Mouse (Mus musculus): Measurements from ENCODE around the gene Msmp.

Gene Msmp

DNA sequence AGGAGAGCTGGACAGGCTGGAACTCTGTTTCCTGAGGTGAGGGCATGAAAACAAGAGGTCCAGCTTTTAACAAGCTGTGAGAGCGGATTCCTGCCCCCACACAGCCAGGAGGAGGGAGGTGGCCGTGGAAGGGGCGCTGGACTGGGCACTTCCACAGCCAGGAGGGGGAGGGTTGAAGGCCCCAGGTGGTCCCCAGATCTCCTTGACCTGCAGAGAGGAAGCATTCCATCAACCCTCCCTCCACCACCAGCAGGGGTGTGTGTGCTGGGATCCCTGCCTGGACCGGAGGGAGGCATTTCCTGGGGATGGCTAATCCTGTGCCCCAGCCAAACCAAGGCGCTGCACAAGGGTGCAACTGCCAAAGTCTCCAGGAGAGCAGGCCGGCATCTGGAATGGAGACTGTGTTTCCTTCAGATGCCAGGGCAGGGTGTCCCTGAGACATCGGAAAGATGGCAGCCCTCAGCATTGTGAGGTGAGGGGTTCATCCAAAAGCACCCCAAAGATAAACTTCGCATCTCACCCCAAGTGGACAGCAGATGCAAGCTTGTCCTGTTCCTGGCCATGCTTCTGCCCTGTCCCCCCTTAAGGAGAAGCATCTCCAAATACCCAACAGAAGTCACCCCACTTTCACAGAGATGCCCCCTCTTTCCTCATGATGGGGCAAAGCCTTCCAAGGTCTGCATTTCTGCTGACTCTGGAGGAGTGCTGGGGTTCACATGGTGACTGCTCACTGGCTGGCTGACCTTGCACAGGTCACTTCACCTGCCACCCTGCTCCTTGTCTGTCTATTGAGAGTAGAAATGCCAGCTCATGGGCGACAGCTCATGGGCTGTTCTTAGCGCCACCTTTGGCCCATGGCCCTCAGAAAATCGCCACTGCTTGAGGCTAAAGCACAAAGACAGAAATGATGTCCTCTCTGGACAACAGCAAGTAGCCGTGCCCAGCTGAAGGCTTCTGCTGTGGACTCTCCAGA, at the start of gene Msmp:
TSS of gene Msmp (minus strand) at position 51 of the 973 bp plus-strand sequence.
- in situ Hi-C loops (cut with MboI, MseI) = no loop called here

DNA sequence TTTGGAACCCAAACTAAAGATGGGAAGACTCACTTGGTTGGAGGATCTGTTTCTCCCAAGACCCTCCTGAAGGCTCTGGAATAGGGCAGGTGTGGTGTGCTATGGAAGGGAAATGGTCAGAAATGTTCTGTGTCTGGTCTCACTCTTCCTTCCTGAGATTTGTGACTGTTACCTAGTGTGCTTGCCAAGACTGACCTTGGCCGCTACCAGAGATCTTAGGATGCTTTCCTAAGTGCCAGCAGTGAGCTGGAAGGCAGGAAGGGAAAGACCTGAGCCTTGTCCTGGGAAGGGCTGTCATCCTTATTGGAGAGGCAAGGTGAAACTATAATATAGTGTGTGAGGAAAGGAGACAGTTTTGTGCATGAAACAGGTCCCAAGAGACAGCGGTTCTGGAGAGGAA, 49.4 kb upstream of the Msmp start:
- in situ Hi-C loops (cut with MboI, MseI) = loop anchor here (5.0 kb wide), 1 partner anchor 74 kb away; no protein-coding TSS in a partner anchor

DNA sequence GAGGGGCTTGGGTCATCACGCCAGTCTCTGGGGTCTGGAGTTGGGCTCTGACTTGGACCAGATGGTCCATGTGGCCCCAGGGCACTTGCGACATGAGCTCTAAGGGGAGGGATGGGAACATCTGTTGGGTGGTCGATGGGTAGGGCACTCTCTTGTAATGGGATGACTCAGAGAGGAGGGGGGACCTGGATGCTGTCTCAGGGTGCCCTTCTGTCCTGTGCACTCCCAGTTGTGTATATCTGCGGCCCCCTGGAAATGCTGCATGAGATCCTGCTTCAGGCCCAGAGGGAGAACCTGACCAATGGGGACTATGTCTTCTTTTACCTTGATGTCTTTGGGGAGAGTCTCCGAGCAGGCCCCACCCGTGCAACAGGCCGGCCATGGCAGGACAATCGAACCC, 49.0 kb upstream of the Msmp start:
- in situ Hi-C loops (cut with MboI, MseI) = loop anchor here (5.0 kb wide), 1 partner anchor 74 kb away; no protein-coding TSS in a partner anchor

DNA sequence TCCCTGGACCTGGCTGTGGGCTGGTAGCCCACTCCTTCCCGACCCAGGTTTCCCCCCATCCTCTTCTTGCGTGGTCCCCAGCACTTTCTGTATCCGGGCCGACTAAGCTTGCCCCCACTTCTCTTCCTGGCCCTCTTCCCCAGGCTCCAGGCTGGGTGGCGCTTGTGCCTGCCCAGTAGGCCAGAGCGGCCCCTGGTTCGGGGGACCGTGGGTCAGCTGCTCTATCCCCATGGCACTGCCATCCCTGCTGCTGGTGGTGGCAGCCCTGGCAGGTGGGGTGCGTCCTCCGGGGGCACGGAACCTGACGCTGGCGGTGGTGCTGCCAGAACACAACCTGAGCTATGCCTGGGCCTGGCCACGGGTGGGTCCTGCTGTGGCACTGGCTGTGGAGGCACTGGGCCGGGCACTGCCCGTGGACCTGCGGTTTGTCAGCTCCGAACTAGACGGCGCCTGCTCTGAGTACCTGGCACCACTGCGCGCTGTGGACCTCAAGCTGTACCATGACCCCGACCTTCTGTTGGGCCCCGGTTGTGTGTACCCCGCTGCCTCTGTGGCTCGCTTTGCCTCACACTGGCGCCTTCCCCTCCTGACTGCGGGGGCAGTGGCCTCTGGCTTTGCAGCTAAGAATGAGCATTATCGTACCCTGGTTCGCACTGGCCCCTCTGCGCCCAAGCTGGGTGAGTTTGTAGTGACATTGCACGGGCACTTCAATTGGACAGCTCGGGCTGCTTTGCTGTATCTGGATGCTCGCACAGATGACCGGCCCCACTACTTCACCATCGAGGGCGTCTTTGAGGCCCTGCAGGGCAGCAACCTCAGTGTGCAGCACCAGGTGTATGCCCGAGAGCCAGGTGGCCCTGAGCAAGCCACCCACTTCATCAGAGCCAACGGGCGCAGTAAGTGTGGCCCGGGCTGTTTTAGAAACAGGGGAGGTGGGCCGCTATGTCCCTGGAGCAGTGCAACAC, 47.9 kb upstream of the Msmp start:
- in situ Hi-C loops (cut with MboI, MseI) = loop anchor here (5.0 kb wide), 1 partner anchor 75 kb away; no protein-coding TSS in a partner anchor

DNA sequence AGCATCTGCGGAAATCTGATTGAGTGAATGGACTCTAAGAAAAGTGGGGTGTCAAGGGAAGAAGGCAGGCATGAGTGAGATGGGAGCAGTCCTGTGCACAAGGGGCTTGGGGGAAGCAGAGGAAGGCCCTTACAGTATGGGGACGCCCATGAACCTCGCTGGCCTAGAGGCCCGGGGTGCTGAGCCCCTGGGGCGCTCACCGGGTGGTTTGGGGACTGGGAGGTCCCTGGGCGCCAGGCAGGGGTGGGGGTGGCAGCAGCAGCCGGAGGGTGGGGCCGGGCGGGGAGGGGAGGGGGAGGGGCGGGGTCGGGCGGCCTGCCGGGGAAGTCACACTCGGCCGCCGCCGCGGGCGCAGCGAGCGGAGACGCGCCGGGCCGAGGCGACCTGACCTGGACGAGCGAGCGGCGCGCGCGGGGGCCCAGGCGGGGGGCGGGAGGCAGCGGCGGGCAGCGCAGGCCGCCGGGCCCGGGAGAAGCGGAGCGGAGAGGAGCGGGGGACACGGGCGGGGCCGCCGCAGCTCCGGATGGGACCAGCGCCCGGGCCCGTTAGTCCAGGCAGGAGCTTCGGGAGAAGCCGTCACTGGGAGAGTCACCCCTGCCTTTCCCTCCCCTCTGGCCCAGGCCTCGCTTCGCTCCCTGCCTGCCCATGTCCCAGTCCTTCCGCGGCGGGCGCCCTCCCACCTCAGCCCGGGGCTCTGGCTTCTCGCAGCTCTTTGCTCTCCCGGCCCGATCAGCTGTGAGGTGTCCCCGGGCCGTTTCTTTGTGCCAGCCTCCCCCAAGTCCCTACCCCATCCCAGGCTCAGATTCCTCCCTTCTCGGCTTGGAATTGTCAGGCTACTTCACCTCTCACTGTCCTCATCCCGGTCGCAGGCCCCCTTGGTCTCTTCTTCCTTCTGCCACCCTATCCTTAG, 47.0 kb upstream of the Msmp start, which contains the start of gene Npr2:
TSS of gene Npr2 (plus strand) at position 890 of the 910 bp plus-strand sequence.
- in situ Hi-C loops (cut with MboI, MseI) = loop anchor here (5.0 kb wide), 1 partner anchor 76 kb away; no protein-coding TSS in a partner anchor

DNA sequence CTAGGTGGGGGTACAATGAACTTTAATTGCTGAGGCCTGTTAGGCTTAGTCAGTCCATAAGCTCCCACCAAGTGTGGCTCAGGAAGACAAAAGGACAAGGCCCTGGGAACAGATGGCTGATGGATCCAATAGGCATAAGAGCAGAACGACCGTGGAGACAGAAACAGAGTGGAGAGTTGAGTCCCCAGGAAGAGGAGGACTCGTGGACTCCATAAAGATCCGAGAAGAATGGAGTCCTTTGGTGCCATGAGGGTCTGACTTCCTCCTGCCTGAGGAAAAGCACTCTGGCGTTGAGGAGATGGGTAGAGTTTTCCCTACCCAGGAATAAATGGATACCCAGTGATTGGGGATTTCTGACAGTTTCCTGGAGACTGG, 46.4 kb upstream of the Msmp start:
- in situ Hi-C loops (cut with MboI, MseI) = loop anchor here (5.0 kb wide), 1 partner anchor 77 kb away; no protein-coding TSS in a partner anchor

DNA sequence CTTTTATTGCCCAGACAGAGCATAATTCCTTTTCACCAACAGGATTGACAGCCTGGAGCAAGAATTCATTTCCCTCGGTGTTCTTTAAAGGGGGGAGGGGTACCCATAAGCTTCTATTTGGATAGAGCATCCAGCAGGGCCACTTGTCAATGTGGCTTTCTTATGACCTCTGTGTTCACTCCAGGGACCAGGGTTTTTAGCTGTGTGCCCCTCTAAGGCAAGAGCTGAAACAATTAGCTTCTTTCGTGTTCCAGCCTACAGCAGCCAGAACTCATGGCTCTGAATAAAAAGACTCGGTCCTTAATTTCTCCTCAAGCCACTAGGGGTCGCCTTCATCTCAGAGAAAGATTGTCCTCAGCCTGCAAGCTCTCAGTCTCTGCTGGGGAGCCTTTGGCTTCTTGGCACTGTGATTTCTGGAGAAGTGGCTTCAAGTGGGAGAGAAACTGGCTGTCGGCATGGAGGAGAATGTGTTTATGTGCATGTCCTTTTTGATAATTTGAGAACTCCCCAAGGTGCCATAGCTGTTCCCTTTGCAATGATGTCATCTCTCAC, 45.8 kb upstream of the Msmp start:
- in situ Hi-C loops (cut with MboI, MseI) = loop anchor here (5.0 kb wide), 1 partner anchor 77 kb away; no protein-coding TSS in a partner anchor

DNA sequence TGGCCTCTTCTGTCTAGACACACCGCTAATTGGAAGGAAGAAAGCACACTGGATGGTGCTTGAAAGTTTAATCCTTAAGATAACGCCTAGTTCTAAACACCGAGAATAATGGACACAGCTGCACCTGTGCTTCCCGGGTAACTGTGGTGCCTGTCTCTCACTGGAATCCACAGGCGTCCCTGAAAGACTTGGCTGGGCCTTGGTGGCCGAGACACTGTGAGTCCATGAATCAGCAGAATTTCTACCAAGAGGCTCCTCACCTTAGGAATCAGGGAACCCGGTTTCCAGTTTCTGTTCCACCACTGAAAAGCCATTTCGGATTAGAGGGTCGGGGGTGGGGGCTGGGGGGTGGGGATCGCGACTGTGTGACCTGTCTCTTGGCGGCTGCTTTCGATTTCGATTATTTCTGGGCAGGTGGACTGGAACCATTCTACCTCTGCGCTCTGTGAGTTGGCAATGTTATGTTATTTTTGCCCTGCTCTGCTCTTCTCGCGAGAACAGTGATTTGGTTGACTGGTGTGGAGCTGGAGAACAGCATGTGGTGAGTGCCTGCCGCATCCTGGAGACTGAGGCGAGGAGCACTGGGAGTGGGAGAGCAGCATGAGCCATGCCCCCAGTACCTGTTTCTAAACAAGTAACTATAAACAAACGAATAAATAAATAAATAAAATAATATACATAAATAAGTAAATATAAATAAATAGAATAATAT, 45.0 kb upstream of the Msmp start:
- in situ Hi-C loops (cut with MboI, MseI) = no loop called here

DNA sequence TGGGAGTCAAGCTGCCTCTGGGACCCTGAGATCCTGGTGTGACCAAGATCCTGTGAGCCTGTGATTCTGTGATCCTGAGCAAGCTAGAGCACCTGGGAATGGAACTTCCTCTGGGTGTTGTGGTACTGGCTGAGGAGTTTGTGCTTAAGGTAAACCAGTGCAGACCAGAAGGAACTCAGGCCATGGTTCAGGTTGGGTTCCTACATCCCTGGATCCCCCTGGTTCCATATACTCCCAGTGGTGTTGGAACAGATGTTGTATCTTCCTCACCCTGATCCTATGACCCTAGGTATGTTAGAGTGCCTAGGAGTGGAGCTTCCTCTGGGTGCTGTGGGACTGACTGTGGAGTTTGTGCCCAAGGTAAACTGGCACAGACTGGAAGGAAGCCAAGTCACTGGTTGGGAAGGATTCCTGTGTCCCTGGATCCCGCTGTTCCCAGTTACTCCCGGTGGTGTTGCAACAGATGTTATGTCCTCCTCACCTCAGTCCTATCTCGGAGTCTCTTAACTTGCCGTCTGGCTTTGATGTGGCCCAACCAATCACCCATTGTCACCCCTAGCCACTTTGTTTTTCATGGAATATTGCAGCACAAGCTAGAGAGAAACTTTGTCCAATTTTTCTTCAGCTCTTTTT, 36.0 kb upstream of the Msmp start:
- in situ Hi-C loops (cut with MboI, MseI) = loop anchor here in 1 of 2 experiments (25.0 kb wide), 1 partner anchor 1308 kb away; the partner anchor contains the start of gene Fam205a3

DNA sequence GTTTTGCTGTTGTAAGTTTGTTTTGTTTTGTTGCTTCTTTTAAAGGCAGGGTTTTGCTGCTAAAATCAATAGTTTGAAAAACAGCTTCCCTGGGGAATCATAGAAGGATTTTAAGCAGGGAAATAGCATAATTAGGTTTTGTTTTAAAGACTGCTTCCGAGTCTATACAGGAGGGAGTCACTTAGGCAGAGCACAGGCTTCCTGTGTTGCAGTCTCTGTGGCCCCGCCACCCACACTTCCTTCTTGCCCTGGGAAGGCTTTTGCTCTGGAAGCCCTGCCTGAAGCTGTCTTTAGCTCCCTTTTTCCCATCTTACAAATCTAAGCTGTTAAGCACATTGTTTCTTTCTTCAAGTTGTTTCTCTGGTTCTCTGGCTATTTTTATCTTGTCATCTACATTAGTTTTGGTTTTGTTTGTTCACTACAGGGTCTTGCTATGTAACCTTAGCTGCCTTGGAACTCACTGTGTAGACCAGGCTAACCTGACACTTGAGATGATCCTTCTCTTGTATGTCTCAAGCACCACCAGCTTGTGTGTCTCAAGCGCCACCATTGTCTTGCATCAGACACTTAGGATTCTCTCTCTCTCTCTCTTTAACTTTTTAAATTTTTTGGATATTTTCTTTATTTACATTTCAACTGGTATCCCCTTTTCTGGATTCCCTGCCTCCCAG, 28.9 kb upstream of the Msmp start:
- in situ Hi-C loops (cut with MboI, MseI) = loop anchor here in 1 of 2 experiments (25.0 kb wide), 1 partner anchor 1301 kb away; the partner anchor contains the start of gene Fam205a3

DNA sequence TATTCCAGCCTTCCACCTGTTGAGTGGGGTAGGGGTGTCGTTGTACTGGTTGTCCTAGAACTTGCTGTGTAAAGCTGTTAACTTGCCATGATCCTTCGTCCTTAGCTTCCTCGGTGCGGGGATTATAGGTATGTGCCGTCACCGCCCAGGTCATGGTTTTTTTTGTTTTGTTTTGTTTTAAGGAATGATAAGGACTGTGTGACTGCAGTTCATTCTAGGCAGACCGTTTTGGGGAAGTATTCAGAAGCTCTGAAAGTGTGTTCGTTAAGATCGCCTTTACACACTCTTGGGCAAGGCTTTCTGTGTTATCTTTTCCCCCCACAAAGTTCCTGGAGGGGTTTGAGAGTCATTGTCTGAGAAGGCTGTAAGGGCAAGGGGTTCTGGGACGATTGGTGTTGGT, 28.2 kb upstream of the Msmp start:
- in situ Hi-C loops (cut with MboI, MseI) = loop anchor here in 1 of 2 experiments (25.0 kb wide), 1 partner anchor 1300 kb away; the partner anchor contains the start of gene Fam205a3

DNA sequence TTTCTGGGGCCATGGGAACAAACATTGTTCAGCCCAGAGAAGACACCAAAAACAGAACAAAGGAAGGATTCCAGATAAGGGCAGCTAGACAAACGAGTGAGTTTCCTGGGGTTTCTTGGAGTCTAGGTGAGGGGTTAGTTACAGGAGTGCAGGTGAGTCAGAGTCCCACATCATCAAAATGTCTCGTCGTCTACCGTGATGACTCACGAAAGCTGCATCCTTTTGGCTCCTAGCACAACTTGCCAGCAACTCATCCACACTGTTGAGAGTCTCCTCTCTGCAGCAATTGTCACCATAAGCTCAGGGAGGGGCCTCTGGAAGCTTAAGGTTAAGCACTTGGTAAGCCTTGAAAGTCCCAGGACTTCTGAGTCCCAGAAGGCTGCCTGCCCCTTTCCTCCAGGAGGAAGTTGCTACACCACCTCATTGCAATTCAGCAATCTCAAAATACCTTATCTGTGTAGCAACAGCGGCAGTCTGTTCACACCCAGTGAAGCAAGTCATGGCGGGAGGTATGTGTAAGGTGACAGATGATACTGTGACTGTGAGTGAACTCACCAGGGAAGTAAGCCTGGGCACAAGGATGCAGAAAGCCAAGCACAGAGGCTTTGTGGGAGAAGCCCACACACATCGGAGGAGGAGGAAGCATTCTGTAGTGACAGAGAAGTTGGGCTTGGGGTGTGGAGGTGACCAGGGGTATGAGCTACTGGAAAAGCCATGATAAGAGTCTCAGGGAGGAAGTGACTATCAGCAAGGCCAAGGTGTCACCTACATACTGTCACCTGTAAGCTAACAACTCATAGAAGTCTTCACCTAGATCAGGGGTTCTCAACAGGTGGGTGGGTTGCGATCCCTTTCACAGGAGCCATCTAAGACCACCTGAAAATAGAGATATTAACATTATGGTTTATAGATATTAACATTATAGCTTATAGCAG, 20.7 kb upstream of the Msmp start:
- in situ Hi-C loops (cut with MboI, MseI) = loop anchor here in 1 of 2 experiments (25.0 kb wide), 1 partner anchor 1293 kb away; the partner anchor contains the start of gene Fam205a3

DNA sequence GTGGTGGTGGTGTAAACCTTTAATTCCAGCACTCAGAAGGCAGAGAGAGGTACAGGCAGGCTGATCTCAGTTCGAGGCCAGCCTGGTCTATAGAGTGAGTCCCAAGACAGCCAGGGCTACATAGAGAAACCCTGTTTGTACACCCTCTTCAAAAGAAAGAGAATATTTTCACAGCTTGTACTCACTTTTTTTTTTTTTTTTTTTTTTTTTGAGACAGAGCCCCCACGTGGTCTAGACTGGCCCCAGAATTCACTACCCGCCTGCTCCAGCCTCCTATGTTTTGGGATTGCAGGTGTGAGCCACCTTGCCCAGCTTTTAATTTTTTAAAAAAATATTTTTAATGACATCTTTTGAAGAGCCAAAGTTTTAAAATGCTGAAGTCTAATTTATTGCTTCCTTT, 19.8 kb upstream of the Msmp start:
- in situ Hi-C loops (cut with MboI, MseI) = loop anchor here in 1 of 2 experiments (25.0 kb wide), 1 partner anchor 1292 kb away; the partner anchor contains the start of gene Fam205a3

DNA sequence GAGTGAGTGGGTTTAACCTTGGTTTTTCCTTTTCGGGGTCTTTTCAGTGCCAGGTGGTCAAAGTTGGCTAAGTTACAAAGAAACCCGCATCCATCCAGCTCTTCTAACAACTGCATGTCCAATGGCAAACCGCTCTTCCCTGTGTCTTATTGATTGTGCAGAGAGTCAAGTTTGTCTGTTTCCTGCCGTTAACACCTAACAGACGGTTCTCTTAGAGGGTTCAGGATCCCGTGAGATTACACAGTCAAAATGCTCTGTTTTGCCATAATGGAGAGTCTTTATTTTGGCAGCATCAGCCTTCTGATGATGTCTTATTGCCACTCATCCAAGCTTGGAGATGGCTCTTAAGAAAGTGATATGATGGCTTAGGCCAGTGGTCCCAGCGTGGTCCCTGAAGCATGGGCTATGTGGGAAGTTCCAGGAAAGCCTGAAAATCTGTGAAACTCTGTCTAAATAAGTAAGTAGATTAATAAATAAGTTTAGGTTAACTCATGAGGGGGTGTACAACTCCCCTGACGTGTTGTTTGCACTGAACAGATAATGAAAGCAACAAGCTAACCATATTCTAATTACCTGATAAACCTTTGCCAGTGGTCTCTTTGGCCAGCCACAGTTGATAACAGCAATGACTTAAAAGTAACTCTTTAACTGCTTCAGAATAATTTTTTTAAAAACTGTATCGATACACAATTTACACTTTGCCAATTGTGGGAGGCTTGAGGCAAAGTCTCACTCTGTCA, 16.1 kb upstream of the Msmp start:
- in situ Hi-C loops (cut with MboI, MseI) = loop anchor here in 1 of 2 experiments (25.0 kb wide), 1 partner anchor 1288 kb away; the partner anchor contains the start of gene Fam205a3

DNA sequence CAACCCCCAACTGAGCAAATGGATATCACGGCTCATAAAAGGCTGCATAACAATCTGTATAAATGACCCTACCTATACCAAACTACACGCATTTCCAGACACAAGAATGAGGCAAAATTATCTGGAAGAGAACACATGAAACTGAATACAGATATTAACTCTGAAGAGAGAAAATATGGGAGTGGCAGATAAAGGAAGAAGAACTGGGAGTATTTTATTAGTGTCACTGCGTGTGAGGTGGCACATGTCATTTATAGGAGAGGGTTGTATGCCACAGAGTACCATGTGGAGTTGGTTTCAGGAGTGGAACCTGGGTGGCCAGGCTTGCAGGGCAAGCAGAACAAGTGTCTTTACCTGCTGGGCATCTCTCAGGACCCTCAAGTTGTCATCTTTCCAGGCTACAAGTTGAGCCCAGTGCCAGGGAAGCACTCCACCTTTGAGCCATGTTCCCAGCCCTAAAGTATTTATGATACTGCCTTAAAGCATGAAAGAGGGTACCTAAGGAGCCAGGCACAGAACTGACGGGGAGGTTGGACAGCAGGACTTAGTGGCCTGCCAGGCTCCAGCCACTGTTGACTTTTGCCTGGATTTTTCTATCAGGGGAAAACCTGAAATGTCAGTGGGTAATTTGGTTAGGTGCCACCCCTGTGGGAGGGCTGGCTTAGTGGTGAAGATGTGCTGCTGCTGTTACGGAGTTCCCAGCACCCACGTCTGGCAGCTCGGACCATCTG, 14.5 kb upstream of the Msmp start:
- in situ Hi-C loops (cut with MboI, MseI) = no loop called here

All from T-helper 17 cell (primary cell).